Mouse (Mus musculus): Measurements from ENCODE around the gene Zbtb25.

Zbtb25 gene

GRCm38 (mm10) chr12:76376649-76377048 is 7.2 kb upstream of the Zbtb25 start:
- peak; percentile 23 for DNase-seq

- no peak for DNase-seq
Observed at GRCm38 (mm10) chr12:76375506-76375905, 6.1 kb upstream of the Zbtb25 start.

- DNase-seq, result no peak
Observed at GRCm38 (mm10) chr12:76374911-76375310, 5.5 kb upstream of the Zbtb25 start.

- no peak for DNase-seq
Observed at GRCm38 (mm10) chr12:76373991-76374390, 4.6 kb upstream of the Zbtb25 start.

- no peak for DNase-seq
Observed at GRCm38 (mm10) chr12:76372881-76373818, 3.7 kb upstream of the Zbtb25 start.

GRCm38 (mm10) chr12:76372046-76372445 is 2.6 kb upstream of the Zbtb25 start:
- no peak for DNase-seq

- peak; percentile 71 for DNase-seq
Observed at GRCm38 (mm10) chr12:76370831-76371571, 1.6 kb upstream of the Zbtb25 start.

GRCm38 (mm10) chr12:76369978-76370830 is 802 bp upstream of the Zbtb25 start, which contains the start of gene Zbtb1:
Gene Zbtb1, plus strand, starts transcription at chr12:76370266.
- peak; percentile 86 for DNase-seq

GRCm38 (mm10) chr12:76368790-76369205 is 604 bp downstream of the Zbtb25 start:
- DNase-seq, result no peak

- DNase-seq, result no peak
Observed at GRCm38 (mm10) chr12:76368201-76368789, 1.1 kb downstream of the Zbtb25 start.

GRCm38 (mm10) chr12:76367096-76367995 is 2.1 kb downstream of the Zbtb25 start:
- DNase-seq, result no peak

- DNase-seq, result no peak
Observed at GRCm38 (mm10) chr12:76366276-76366675, 3.1 kb downstream of the Zbtb25 start.

GRCm38 (mm10) chr12:76362303-76362676 is 7.1 kb downstream of the Zbtb25 start:
- DNase-seq, result no peak

- DNase-seq, result no peak
Observed at GRCm38 (mm10) chr12:76361405-76362302, 7.7 kb downstream of the Zbtb25 start.

- DNase-seq, result no peak
Observed at GRCm38 (mm10) chr12:76360868-76361267, 8.5 kb downstream of the Zbtb25 start.

- no peak for DNase-seq
Observed at GRCm38 (mm10) chr12:76349680-76350220, 19.7 kb downstream of the Zbtb25 start.

- no peak for DNase-seq
Observed at GRCm38 (mm10) chr12:76345759-76346455, 23.5 kb downstream of the Zbtb25 start.

- peak; percentile 54 for DNase-seq
Observed at GRCm38 (mm10) chr12:76341080-76341479, 28.3 kb downstream of the Zbtb25 start.
